ENCODE assay signal across 8 mouse cellular contexts in genomic region chr3:146009859-146010645, GRCm38 (mm10). TPM values are rescaled to one million over a fixed set of nuclear protein-coding genes. Genes with fewer than 3 reads are reported as not detected.
DNase-seq lines count a peak whose midpoint lies in the region; ATAC-seq lines count a peak whose summit lies in the region.

No protein-coding gene starts in this region.

- DNase-seq in kidney, adult 11 months = no peak
- DNase-seq in adrenal gland, postnatal 10 days = peak; percentile 55
- peak; percentile 24 for DNase-seq in heart, adult 8-10 months (ENCODE audit: low spot score)
- DNase-seq in lung, postnatal 10 days = peak; percentile 53
- DNase-seq in thymus, postnatal 0 days (ENCODE audit: low spot score) = no peak
- DNase-seq in thymus, adult 18-20 months = no peak

- H3K27me3 ChIP-seq in kidney, embryonic 15.5 days = no peaks in the 10 kb centered on the region

- peaks cover 16% of the 10 kb centered on the region for H3K4me1 ChIP-seq in kidney, embryonic 15.5 days

- peaks cover 38% of the 10 kb centered on the region for H3K36me3 ChIP-seq in kidney, embryonic 15.5 days

- H3K4me3 ChIP-seq in kidney, embryonic 15.5 days (replicated peaks) = 0 out of 2 replicates have a peak overlapping the region, but pooled peaks have one; percentile 1

- peak; percentile 85 for ATAC-seq in kidney, embryonic 15.5 days (replicated peaks; ENCODE audit: low FRiP score)
- ATAC-seq in megakaryocyte-erythroid progenitor cell, adult 5-6 weeks (replicated peaks; ENCODE audit: low FRiP score, low TSS enrichment, poor library complexity, severe bottlenecking) = no peak

- no peak overlapping the region for H3K9ac ChIP-seq in kidney, embryonic 15.5 days

- peak overlapping the region; percentile 93 for H3K27ac ChIP-seq in kidney, embryonic 15.5 days

- no peaks in the 10 kb centered on the region; the same call in 1 of the 2 replicates for H3K9me3 ChIP-seq in kidney, embryonic 15.5 days (replicated peaks)

- 23% methylated on average over 20 of the region's 20 CpGs for WGBS in kidney, embryonic 15.5 days

- H3K4me2 ChIP-seq in kidney, embryonic 15.5 days = peak overlapping the region; percentile 20

RNA-seq across cellular contexts. Expression of gene Syde2, which starts 22.4 kb away (rescaled TPM):
- 1.4 and 1.8 TPM in 2 replicates for polyA plus RNA-seq in kidney, embryonic 15.5 days (2015; fragmentation: Nextera tagmentation; extraction: Ambion mirVana)
- total RNA-seq in adrenal gland, postnatal 10 days (2021) = 1 to 10 TPM; 6.3 to 7.9 TPM
- 10 to 100 TPM; 16.7 to 21.8 (median 19.0) TPM for total RNA-seq in heart, adult 8-10 months (2022)
- 0.54 and 0.61 TPM in 2 replicates for polyA plus RNA-seq in thymus, postnatal 0 days (2015; fragmentation: Nextera tagmentation; extraction: Ambion mirVana)
- 6.9 and 13.4 TPM in 2 replicates for total RNA-seq in megakaryocyte-erythroid progenitor cell, adult 5-6 weeks (2014; fragmentation: Nextera tagmentation)
- 12.9 and 15.0 TPM in 2 replicates for total RNA-seq in megakaryocyte-erythroid progenitor cell, adult 5-6 weeks (2017)

Comparison
In these comparisons a context has a peak if more than half of its experiments do, and no peak if none do; other contexts are left out.
1. DNase-seq: peak in adrenal gland, postnatal 10 days (single experiment), heart, adult 8-10 months (single experiment) and lung, postnatal 10 days (single experiment); none in kidney, adult 11 months (single experiment), thymus, postnatal 0 days (single experiment) and thymus, adult 18-20 months (0 of 2).